Mouse (Mus musculus) fat pad, adult 2 months (tissue): ENCODE measurements around the gene Stard8.
"Not testable (repeated sequence)": the region's sequence is repeated elsewhere in the genome, so short reads cannot be mapped to it uniquely, and the experiment has no call there.

Experiments used
- DNase-seq: peaks from one replicate; pipeline ENCODE4 v3.0.0-alpha.2; 2011; ENCODE audit warnings: low read depth, low spot score; ENCODE audit errors: extremely low read depth

Stard8 gene

GRCm38 (mm10) chrX:99046360-99047055 is 43.5 kb downstream of the Stard8 start:
- DNase-seq = no peak

- DNase-seq = no peak
Measured at GRCm38 (mm10) chrX:99048111-99048510, 45.1 kb downstream of the Stard8 start.

GRCm38 (mm10) chrX:99049247-99049646 is 46.2 kb downstream of the Stard8 start:
- DNase-seq = no peak

- DNase-seq = no peak
Measured at GRCm38 (mm10) chrX:99050736-99051481, 47.9 kb downstream of the Stard8 start.

GRCm38 (mm10) chrX:99052255-99052654 is 49.2 kb downstream of the Stard8 start:
- DNase-seq = no peak

GRCm38 (mm10) chrX:99054512-99054911 is 51.5 kb downstream of the Stard8 start:
- no peak for DNase-seq

- no peak for DNase-seq
Measured at GRCm38 (mm10) chrX:99057772-99058440, 54.9 kb downstream of the Stard8 start.

- no peak for DNase-seq
Measured at GRCm38 (mm10) chrX:99059119-99059518, 56.1 kb downstream of the Stard8 start.

- DNase-seq = no peak
Measured at GRCm38 (mm10) chrX:99065582-99065981, 62.5 kb downstream of the Stard8 start.

GRCm38 (mm10) chrX:99066550-99066949 is 63.5 kb downstream of the Stard8 start:
- DNase-seq = no peak

GRCm38 (mm10) chrX:99067232-99067631 is 64.2 kb downstream of the Stard8 start:
- DNase-seq = no peak

GRCm38 (mm10) chrX:99067671-99068151 is 64.7 kb downstream of the Stard8 start:
- no peak for DNase-seq

- no peak for DNase-seq
Measured at GRCm38 (mm10) chrX:99071188-99071587, 68.1 kb downstream of the Stard8 start.

GRCm38 (mm10) chrX:99072596-99072995 is 69.5 kb downstream of the Stard8 start:
- DNase-seq = no peak

- no peak for DNase-seq
Measured at GRCm38 (mm10) chrX:99075111-99075510, 72.1 kb downstream of the Stard8 start.

GRCm38 (mm10) chrX:99076460-99076859 is 73.4 kb downstream of the Stard8 start:
- no peak for DNase-seq

GRCm38 (mm10) chrX:99078374-99078892 is 75.4 kb downstream of the Stard8 start:
- not testable (repeated sequence) for DNase-seq

GRCm38 (mm10) chrX:99092704-99093103 is 89.7 kb downstream of the Stard8 start:
- no peak for DNase-seq

- not testable (repeated sequence) for DNase-seq
Measured at GRCm38 (mm10) chrX:99111088-99111724, 108.2 kb downstream of the Stard8 start.

- no peak for DNase-seq
Measured at GRCm38 (mm10) chrX:99119510-99119909, 116.5 kb downstream of the Stard8 start.
